Mouse (Mus musculus) forebrain, embryonic 16.5 days (tissue): Measurements from ENCODE around the gene Gpr171. TPM values are rescaled to one million over a fixed set of nuclear protein-coding genes. Genes with fewer than 3 reads are reported as not detected.
"Not testable (repeated sequence)": the region's sequence is repeated elsewhere in the genome, so short reads cannot be mapped to it uniquely, and the experiment has no call there.

ENCODE experiments used
- ATAC-seq: fragments of 200-750 bp; cut with Nextera tagmentation; 2 replicates; pipeline ENCODE4 v1.8.0; 2017; ENCODE audit warnings: mild to moderate bottlenecking, moderate library complexity
- H3K27ac ChIP-seq: fragments of 300-500 bp; sonication (generic); 2 replicates; pipeline ENCODE4 v1.5.1; 2014; ENCODE audit warnings: low read length, control low read depth
- H3K27me3 ChIP-seq: fragments of 300-500 bp; sonication (generic); replicated peaks from 2 replicates; pipeline ENCODE4 v1.6.1; 2014; ENCODE audit warnings: low read length; ENCODE audit not compliant: control insufficient read depth, insufficient read depth
- H3K36me3 ChIP-seq: fragments of 300-500 bp; sonication (generic); 2 replicates; pipeline ENCODE4 v1.6.1; 2014; ENCODE audit not compliant: control insufficient read depth, insufficient read depth
- H3K4me1 ChIP-seq: fragments of 300-500 bp; sonication (generic); replicated peaks from 2 replicates; pipeline ENCODE4 v1.6.1; 2014; ENCODE audit warnings: low read length; ENCODE audit not compliant: control insufficient read depth, insufficient read depth
- H3K4me2 ChIP-seq: fragments of 300-500 bp; sonication (generic); 2 replicates; pipeline ENCODE4 v1.6.1; 2014; ENCODE audit warnings: mild to moderate bottlenecking, low read length, control low read depth
- H3K4me3 ChIP-seq: fragments of 300-500 bp; sonication (generic); replicated peaks from 2 replicates; pipeline ENCODE4 v1.5.1; 2014; ENCODE audit warnings: mild to moderate bottlenecking, low read length, control low read depth
- H3K9ac ChIP-seq: fragments of 300-500 bp; sonication (generic); replicated peaks from 2 replicates; pipeline ENCODE4 v1.6.1; 2014; ENCODE audit warnings: low read depth, low read length, control low read depth
- H3K9me3 ChIP-seq: fragments of 300-500 bp; sonication (generic); 2 replicates; pipeline ENCODE4 v1.6.1; 2016; ENCODE audit warnings: low read length; ENCODE audit not compliant: control insufficient read depth
- WGBS: fragments of 180-500 bp; shearing (Covaris S2); extraction: QIAGEN DNeasy Blood & Tissue Kit; methylation state at CpG from one replicate; pipeline ENCODE4 v1.1.7; 2014; 5-methylcytosine and 5-hydroxymethylcytosine counted together
- polyA plus RNA-seq: library from polyadenylated mRNA; unstranded; fragments of >200 nt; fragmentation: Nextera tagmentation; extraction: Ambion mirVana; gene quantifications from 2 replicates; pipeline ENCODE4 v1.2.1, GENCODE M21; 2015

Gpr171 gene
- polyA plus RNA-seq = 0.81 and 1.8 TPM in 2 replicates

DNA sequence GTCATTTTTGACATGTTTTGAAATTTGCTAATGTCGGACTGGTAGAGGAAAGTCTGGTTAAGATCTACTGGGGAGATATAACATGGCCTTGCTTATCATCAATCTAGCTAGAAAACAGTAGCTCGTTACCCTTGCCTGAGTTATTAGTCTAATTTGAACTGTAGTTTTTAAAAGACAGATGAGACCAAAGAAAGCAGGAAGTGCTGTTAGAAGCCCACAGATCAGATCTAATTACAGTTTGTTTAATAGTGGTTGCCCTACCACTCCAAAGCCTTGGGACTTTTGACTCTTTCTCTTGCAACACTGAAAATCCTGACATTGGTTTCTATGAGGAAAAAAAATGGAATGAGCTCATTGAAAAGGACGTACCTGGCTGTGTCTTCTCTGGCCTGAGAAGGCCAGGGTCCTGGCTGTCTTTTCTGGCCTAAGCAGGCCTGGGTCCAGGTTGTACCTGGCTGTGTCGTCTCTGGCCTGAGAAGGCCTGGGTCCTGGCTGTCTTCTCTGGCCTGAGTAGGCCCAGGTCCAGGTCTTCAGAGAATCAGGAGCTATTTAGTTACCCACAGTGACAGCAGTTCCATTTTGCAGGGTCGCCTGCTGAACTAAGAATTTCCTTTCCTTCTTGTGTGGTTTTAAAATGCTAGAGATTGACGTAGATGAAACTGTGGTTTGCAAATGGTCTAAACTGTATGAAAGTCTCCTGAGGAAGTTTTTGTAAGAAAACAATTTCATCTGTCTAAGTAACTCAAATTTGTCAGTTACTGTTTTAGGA lies at the start of gene Gpr171:
Gpr171 (minus strand) TSS at position 604 of the 769 bp plus-strand sequence.
- no peak within 1 kb of the TSS for H3K4me2 ChIP-seq
- 82% methylated on average over 6 of the region's 6 CpGs for WGBS
- ATAC-seq = no peak
- no peaks in the 10 kb centered on the region for H3K9me3 ChIP-seq
- no peaks in the 10 kb centered on the region for H3K36me3 ChIP-seq
- H3K4me3 ChIP-seq = no peak within 1 kb of the TSS
- H3K4me1 ChIP-seq = no peaks in the 10 kb centered on the region
- H3K27me3 ChIP-seq = no peaks in the 10 kb centered on the region
- H3K27ac ChIP-seq = no peak within 1 kb of the TSS
- no peak within 1 kb of the TSS for H3K9ac ChIP-seq

- no peak overlapping the region for H3K4me3 ChIP-seq
- H3K27me3 ChIP-seq = no peaks in the 10 kb centered on the region
- no peak overlapping the region for H3K27ac ChIP-seq
- H3K4me1 ChIP-seq = no peaks in the 10 kb centered on the region
- no peaks in the 10 kb centered on the region for H3K36me3 ChIP-seq
- H3K4me2 ChIP-seq = no peak overlapping the region
- H3K9me3 ChIP-seq = no peaks in the 10 kb centered on the region
- ATAC-seq = no peak
- no peak overlapping the region for H3K9ac ChIP-seq
- 97% methylated on average over 2 of the region's 2 CpGs for WGBS
Measured at GRCm38 (mm10) chr3:59150624-59151023, 49.0 kb upstream of the Gpr171 start.

GRCm38 (mm10) chr3:59149646-59150045 lies 48.0 kb upstream of the Gpr171 start:
- Histone ChIP-seq H3K27me3 (no peaks in the 10 kb centered on the region), H3K27ac (no peak overlapping the region), H3K4me2 (no peak overlapping the region), H3K9ac (no peak overlapping the region), H3K9me3 (no peaks in the 10 kb centered on the region), H3K36me3 (no peaks in the 10 kb centered on the region), H3K4me3 (no peak overlapping the region), H3K4me1 (no peaks in the 10 kb centered on the region)
- no peak for ATAC-seq

GRCm38 (mm10) chr3:59145194-59145593 lies 43.6 kb upstream of the Gpr171 start:
- Histone ChIP-seq H3K27ac (no peak overlapping the region), H3K27me3 (no peaks in the 10 kb centered on the region), H3K36me3 (no peaks in the 10 kb centered on the region), H3K4me2 (no peak overlapping the region), H3K9ac (no peak overlapping the region), H3K4me1 (no peaks in the 10 kb centered on the region), H3K9me3 (no peaks in the 10 kb centered on the region), H3K4me3 (no peak overlapping the region)
- no peak for ATAC-seq
- WGBS = 52% methylated on average over 5 of the region's 5 CpGs

GRCm38 (mm10) chr3:59141507-59142305 lies 40.1 kb upstream of the Gpr171 start:
- no peak for ATAC-seq
- Histone ChIP-seq H3K9ac (no peak overlapping the region), H3K9me3 (no peaks in the 10 kb centered on the region), H3K27me3 (no peaks in the 10 kb centered on the region), H3K27ac (no peak overlapping the region), H3K36me3 (no peaks in the 10 kb centered on the region), H3K4me1 (no peaks in the 10 kb centered on the region), H3K4me3 (no peak overlapping the region), H3K4me2 (no peak overlapping the region)
- WGBS = 83% methylated on average over 8 of the region's 8 CpGs

DNA sequence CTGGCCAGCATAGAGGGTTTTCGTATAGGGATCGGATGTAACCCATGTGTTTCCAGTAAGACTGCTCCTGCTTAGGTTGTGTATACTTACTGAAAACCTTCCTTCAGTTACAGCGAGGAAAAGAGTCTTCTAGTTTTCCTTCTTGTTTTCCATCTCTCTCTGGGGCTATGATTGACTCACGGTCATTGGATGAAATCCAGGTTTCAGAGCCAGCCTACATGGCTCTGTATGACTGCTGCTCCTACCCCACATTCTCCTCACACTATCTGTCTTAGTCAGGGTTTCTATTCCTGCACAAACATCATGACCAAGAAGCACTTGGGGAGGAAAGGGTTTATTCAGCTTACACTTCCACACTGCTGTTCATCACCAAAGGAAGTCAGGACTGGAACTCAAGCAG lies 39.3 kb upstream of the Gpr171 start:
- not testable (repeated sequence) for H3K4me2 ChIP-seq, H3K9ac ChIP-seq, H3K27ac ChIP-seq, ATAC-seq, H3K36me3 ChIP-seq, H3K9me3 ChIP-seq, H3K4me1 ChIP-seq, H3K4me3 ChIP-seq, H3K27me3 ChIP-seq
- 93% methylated on average over 4 of the region's 4 CpGs for WGBS

DNA sequence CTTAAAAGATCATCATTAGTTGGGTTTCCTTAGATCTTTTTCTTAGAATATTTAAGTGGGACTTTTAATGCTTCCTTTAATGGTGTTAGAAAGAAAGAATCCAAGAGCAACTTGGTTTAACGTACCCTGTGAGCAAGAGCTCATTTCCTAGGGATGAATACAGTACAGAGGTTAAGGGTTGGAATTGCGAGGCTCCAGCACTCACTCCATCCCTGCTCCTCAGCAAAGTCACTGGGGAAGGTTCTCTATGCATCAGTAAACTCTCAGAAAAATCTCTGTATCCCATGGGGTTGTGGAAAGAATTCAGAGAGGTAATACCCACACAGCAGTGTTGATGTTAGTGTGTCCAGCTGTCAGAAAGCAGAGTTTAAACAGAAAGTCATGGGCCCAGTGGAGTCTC lies 38.5 kb upstream of the Gpr171 start:
- 82% methylated on average over 2 of the region's 2 CpGs for WGBS
- Histone ChIP-seq H3K4me3 (no peak overlapping the region), H3K4me2 (no peak overlapping the region), H3K27me3 (no peaks in the 10 kb centered on the region), H3K9me3 (no peaks in the 10 kb centered on the region), H3K27ac (no peak overlapping the region), H3K4me1 (no peaks in the 10 kb centered on the region), H3K36me3 (no peaks in the 10 kb centered on the region), H3K9ac (no peak overlapping the region)
- ATAC-seq = no peak

DNA sequence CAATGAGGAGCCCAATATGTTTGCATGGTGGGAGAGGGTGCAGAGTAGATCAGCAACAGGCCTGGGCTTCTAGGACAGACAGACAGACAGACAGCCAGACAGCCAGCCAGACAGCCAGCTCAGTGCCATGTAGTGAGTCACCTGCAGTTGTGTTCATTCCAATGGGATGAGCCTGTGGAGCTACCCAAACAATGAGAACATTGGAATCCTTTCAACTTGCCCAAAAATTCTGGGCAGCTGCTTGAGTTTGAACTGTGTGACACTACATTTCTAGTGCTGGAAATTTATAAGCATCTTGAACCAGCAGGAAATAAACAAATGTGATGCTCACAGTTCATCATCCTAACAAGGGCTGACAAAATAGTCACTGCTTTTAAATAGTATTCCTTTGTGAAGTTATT lies 38.0 kb upstream of the Gpr171 start:
- no peaks in the 10 kb centered on the region for H3K4me1 ChIP-seq
- no peaks in the 10 kb centered on the region for H3K9me3 ChIP-seq
- no peak overlapping the region for H3K27ac ChIP-seq
- H3K36me3 ChIP-seq = no peaks in the 10 kb centered on the region
- no peak for ATAC-seq
- no peak overlapping the region for H3K9ac ChIP-seq
- no peaks in the 10 kb centered on the region for H3K27me3 ChIP-seq
- no peak overlapping the region for H3K4me2 ChIP-seq
- H3K4me3 ChIP-seq = no peak overlapping the region

DNA sequence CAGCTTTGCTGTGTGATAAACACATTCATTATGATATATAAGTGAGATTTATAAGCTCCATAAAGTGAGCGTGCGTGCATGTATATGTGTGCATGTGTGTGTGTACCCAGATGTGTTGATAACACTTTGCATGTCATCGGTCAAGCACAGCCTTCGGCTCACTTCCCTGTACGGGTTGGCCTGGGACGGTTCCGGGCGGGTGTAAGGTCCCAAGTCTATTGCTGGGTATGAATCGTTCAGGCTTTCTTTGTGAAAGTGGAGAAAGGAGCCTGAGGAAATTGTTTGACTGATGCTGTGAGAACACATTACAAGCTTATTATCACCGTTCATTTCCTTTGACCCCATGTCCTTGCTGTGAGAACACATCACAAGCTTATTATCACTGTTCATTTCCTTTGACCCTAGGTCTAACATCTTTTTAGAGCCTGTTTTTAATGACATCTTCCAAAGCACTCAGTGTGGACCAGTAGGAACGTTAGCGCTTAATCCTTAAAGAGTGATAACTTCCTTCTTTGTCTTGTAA lies 37.4 kb upstream of the Gpr171 start:
- no peak overlapping the region for H3K4me2 ChIP-seq
- H3K4me1 ChIP-seq = no peaks in the 10 kb centered on the region
- H3K27me3 ChIP-seq = no peaks in the 10 kb centered on the region
- H3K36me3 ChIP-seq = no peaks in the 10 kb centered on the region
- no peak overlapping the region for H3K9ac ChIP-seq
- H3K9me3 ChIP-seq = no peaks in the 10 kb centered on the region
- no peak overlapping the region for H3K27ac ChIP-seq
- WGBS = 76% methylated on average over 12 of the region's 12 CpGs
- H3K4me3 ChIP-seq = no peak overlapping the region
- ATAC-seq = no peak
